Mouse (Mus musculus) left cerebral cortex, adult 11 months (tissue): Measurements from ENCODE around the gene Ptrhd1.
A peak's percentile ranks its signal among the peaks of the same experiment; 100 is the strongest.
"Not testable (repeated sequence)": the region's sequence is repeated elsewhere in the genome, so short reads cannot be mapped to it uniquely, and the experiment has no call there.

Experiments used
- DNase-seq: peaks from one replicate; pipeline ENCODE4 v3.0.0; 2022; ENCODE audit warnings: low spot score

The Ptrhd1 gene

GRCm38 (mm10) chr12:4233572-4234508 is at the start of gene Ptrhd1, which contains the start of gene Cenpo:
Ptrhd1 (plus strand) TSS chr12:4234027.
Cenpo (minus strand) TSS chr12:4234294.
- peak; percentile 95 for DNase-seq

- DNase-seq: no peak
Measured at GRCm38 (mm10) chr12:4184648-4185047, 49.2 kb upstream of the Ptrhd1 start.

GRCm38 (mm10) chr12:4188171-4189059 is 45.4 kb upstream of the Ptrhd1 start:
- no peak for DNase-seq

GRCm38 (mm10) chr12:4189060-4189447 is 44.8 kb upstream of the Ptrhd1 start:
- no peak for DNase-seq

- DNase-seq: no peak
Measured at GRCm38 (mm10) chr12:4192514-4192913, 41.3 kb upstream of the Ptrhd1 start.

GRCm38 (mm10) chr12:4193025-4193740 is 40.6 kb upstream of the Ptrhd1 start:
- no peak for DNase-seq

- no peak for DNase-seq
Measured at GRCm38 (mm10) chr12:4194643-4195042, 39.2 kb upstream of the Ptrhd1 start.

GRCm38 (mm10) chr12:4198702-4199101 is 35.1 kb upstream of the Ptrhd1 start:
- no peak for DNase-seq

- no peak for DNase-seq
Measured at GRCm38 (mm10) chr12:4199271-4199670, 34.6 kb upstream of the Ptrhd1 start.

GRCm38 (mm10) chr12:4201454-4202200 is 32.2 kb upstream of the Ptrhd1 start:
- peak; percentile 52 for DNase-seq

- DNase-seq: no peak
Measured at GRCm38 (mm10) chr12:4202206-4202605, 31.6 kb upstream of the Ptrhd1 start.

- no peak for DNase-seq
Measured at GRCm38 (mm10) chr12:4206106-4206505, 27.7 kb upstream of the Ptrhd1 start.

- peak; percentile 49 for DNase-seq
Measured at GRCm38 (mm10) chr12:4208405-4209133, 25.3 kb upstream of the Ptrhd1 start.

- DNase-seq: no peak
Measured at GRCm38 (mm10) chr12:4209196-4209595, 24.6 kb upstream of the Ptrhd1 start.

- DNase-seq: no peak
Measured at GRCm38 (mm10) chr12:4211174-4211573, 22.7 kb upstream of the Ptrhd1 start.

GRCm38 (mm10) chr12:4212908-4213307 is 20.9 kb upstream of the Ptrhd1 start:
- DNase-seq: no peak

- no peak for DNase-seq
Measured at GRCm38 (mm10) chr12:4230156-4230555, 3.7 kb upstream of the Ptrhd1 start.

- DNase-seq: no peak
Measured at GRCm38 (mm10) chr12:4232777-4233176, 1.1 kb upstream of the Ptrhd1 start.

GRCm38 (mm10) chr12:4237481-4237880 is 3.7 kb downstream of the Ptrhd1 start:
- no peak for DNase-seq

- DNase-seq: not testable (repeated sequence)
Measured at GRCm38 (mm10) chr12:4240281-4240680, 6.5 kb downstream of the Ptrhd1 start.

GRCm38 (mm10) chr12:4243805-4244204 is 10.0 kb downstream of the Ptrhd1 start:
- DNase-seq: no peak
